Mouse (Mus musculus) stomach, embryonic 14.5 days (tissue): ENCODE measurements around the gene Pcca. TPM values are rescaled to one million over a fixed set of nuclear protein-coding genes. Genes with fewer than 3 reads are reported as not detected.

ENCODE experiments used
- ATAC-seq: fragments of 200-750 bp; cut with Nextera tagmentation; 2 replicates; pipeline ENCODE4 v1.8.0; 2017; ENCODE audit warnings: low read depth, moderate TSS enrichment; ENCODE audit not compliant: insufficient number of reproducible peaks, insufficient read depth, low FRiP score
- H3K27ac ChIP-seq: fragments of 300-500 bp; sonication (generic); 2 replicates; pipeline ENCODE4 v1.5.1; 2014; ENCODE audit warnings: mild to moderate bottlenecking, low read length, moderate library complexity, mixed read lengths
- H3K27me3 ChIP-seq: fragments of 300-500 bp; sonication (generic); 2 replicates; pipeline ENCODE4 v1.6.1; 2014; ENCODE audit warnings: low read length, control low read depth, mixed read lengths; ENCODE audit not compliant: control insufficient read depth, insufficient read depth
- H3K36me3 ChIP-seq: fragments of 300-500 bp; sonication (generic); 2 replicates; pipeline ENCODE4 v1.6.1; 2014; ENCODE audit warnings: mild to moderate bottlenecking, control low read depth, low read length, moderate library complexity, mixed read lengths; ENCODE audit not compliant: control insufficient read depth, insufficient read depth
- H3K4me1 ChIP-seq: fragments of 300-500 bp; sonication (generic); 2 replicates; pipeline ENCODE4 v1.6.1; 2014; ENCODE audit warnings: low read length, control low read depth, mixed read lengths; ENCODE audit not compliant: control insufficient read depth, insufficient read depth
- H3K4me2 ChIP-seq: fragments of 300-500 bp; sonication (generic); replicated peaks from 2 replicates; pipeline ENCODE4 v1.6.1; 2014; ENCODE audit warnings: low read depth, low read length, control low read depth
- H3K4me3 ChIP-seq: fragments of 300-500 bp; sonication (generic); 2 replicates; pipeline ENCODE4 v1.5.1; 2014; ENCODE audit warnings: low read depth, low read length, control low read depth
- H3K9ac ChIP-seq: fragments of 300-500 bp; sonication (generic); replicated peaks from 2 replicates; pipeline ENCODE4 v1.6.1; 2014; ENCODE audit warnings: low read depth, mild to moderate bottlenecking, control low read depth, low read length, moderate library complexity, mixed read lengths
- H3K9me3 ChIP-seq: fragments of 300-500 bp; sonication (generic); 2 replicates; pipeline ENCODE4 v1.6.1; 2016; ENCODE audit warnings: low read depth, low read length, control low read depth; ENCODE audit not compliant: control insufficient read depth
- WGBS: fragments of 180-500 bp; shearing (Covaris S2); extraction: QIAGEN DNeasy Blood & Tissue Kit; methylation state at CpG from one replicate; pipeline ENCODE4 v1.1.7; 2014; 5-methylcytosine and 5-hydroxymethylcytosine counted together
- polyA plus RNA-seq: library from polyadenylated mRNA; unstranded; fragments of >200 nt; fragmentation: Nextera tagmentation; extraction: Ambion mirVana; gene quantifications from 2 replicates; pipeline ENCODE4 v1.2.1, GENCODE M21; 2014

The Pcca gene
- 18.7 and 18.9 TPM in 2 replicates for polyA plus RNA-seq

DNA sequence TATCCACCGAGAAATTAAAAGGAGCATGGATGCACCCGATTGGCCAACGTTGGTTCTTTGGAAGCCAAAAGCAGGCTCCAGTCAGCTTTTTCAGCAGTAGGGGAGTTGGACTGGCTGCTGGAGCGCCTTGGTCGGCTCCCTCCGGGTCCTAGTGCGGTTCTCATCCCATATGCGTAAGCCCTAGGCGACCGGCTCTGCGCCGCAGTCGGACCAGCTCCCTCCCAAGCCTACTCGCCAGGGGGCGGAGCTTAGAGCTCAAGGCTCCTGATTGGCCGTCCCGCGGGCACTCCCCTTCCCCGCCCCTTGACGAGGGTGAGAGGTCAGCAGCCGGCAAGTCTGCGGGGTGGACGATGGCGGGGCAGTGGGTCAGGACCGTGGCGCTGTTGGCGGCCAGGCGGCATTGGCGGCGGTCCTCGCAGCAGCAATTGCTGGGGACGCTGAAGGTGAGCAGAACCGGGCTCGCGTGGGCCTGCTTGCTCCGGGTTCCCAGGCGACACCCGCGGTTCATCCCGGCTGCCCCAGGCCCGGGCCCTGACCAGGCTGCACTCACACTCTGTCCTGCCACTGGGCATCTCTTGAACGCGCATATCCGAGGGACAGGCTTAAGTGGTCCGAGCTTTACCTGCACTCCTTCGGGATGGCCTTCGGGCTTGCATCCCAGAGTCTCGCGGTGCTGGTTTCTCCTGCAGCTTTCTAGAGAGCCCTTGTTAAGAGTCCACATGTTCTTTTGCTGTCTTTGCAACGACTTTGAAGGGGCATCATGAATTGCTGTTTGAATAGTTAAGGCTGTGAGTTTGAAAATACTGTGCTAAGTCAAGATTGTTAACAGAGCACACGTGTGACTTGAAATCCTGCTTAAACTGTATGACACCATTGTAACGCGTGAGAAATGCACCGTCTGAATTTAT lies at the start of gene Pcca:
TSS of gene Pcca (plus strand) at position 308 of the 908 bp plus-strand sequence.
- H3K36me3 ChIP-seq = no peaks in the 10 kb centered on the region
- 1% methylated on average over 54 of the region's 54 CpGs for WGBS
- H3K4me3 ChIP-seq = peak within 1 kb of the TSS; percentile 72
- no peaks in the 10 kb centered on the region for H3K9me3 ChIP-seq
- ATAC-seq = peak; percentile 98
- H3K9ac ChIP-seq = peak within 1 kb of the TSS; percentile 61
- H3K4me2 ChIP-seq = peak within 1 kb of the TSS; percentile 74
- H3K4me1 ChIP-seq = no peaks in the 10 kb centered on the region
- no peak within 1 kb of the TSS for H3K27ac ChIP-seq
- no peaks in the 10 kb centered on the region for H3K27me3 ChIP-seq

DNA sequence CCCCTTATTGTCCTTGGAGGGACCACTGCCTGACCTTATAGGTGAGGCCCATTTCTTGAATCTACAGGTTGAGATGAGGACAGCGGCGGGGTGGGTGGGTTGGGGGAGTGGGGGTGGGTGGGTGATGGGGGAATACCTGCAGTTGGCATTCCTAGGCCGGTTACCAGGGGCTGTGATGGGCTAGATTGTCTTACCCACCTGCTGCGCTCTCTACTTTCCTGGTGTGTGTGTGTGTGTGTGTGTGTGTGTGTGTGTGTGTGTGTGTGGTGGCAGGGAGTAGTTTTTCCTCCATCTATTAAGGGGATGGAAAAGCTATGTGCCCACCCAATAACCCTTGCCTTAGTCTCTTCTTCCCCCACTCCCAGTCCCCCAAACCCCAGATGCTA lies 49.7 kb upstream of the Pcca start:
- Histone ChIP-seq H3K36me3 (no peaks in the 10 kb centered on the region), H3K27ac (no peak overlapping the region), H3K4me1 (no peaks in the 10 kb centered on the region), H3K9me3 (no peaks in the 10 kb centered on the region), H3K27me3 (peaks cover 67% of the 10 kb centered on the region), H3K9ac (no peak overlapping the region), H3K4me2 (no peak overlapping the region), H3K4me3 (no peak overlapping the region)
- no peak for ATAC-seq
- 3% methylated on average over 4 of the region's 4 CpGs for WGBS

DNA sequence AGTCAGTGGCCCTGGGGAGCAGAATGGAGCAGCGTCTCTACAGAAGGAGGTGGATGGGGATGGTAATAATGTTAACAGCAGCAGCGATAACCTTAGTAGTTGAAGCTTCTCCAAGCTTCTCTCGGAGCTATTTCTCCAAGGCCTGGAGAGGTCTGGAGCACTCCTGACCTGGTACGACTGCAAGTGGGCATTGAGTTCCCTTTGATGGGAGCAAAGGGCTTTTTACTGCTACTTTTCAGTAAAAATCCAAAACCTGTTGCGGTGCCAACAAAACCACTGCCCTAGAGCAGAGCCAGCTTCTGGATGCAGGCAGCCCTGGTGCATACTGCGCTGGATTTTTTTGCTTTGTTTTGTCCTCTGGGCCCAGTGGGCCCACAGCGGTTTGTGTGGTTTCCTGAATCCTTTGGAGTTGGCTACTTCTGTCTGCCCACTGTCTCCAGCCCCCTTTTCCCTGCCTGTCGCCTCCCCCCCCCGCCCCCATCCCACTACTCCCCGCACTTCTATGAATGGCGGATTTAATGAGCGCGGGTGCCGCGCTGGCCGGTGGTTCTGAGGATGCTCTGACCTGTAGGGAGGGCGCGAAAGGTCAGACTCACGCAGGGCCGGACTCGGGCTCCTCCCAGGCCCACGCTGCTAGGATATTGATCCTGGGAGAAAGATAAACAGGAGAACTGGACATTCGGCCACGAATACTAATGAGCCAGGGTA lies 49.1 kb upstream of the Pcca start:
- no peak overlapping the region for H3K4me3 ChIP-seq
- no peak overlapping the region for H3K4me2 ChIP-seq
- WGBS = 2% methylated on average over 24 of the region's 24 CpGs
- H3K9me3 ChIP-seq = no peaks in the 10 kb centered on the region
- no peak overlapping the region for H3K27ac ChIP-seq
- H3K9ac ChIP-seq = no peak overlapping the region
- no peaks in the 10 kb centered on the region for H3K4me1 ChIP-seq
- no peak for ATAC-seq
- no peaks in the 10 kb centered on the region for H3K36me3 ChIP-seq
- peaks cover 71% of the 10 kb centered on the region for H3K27me3 ChIP-seq

DNA sequence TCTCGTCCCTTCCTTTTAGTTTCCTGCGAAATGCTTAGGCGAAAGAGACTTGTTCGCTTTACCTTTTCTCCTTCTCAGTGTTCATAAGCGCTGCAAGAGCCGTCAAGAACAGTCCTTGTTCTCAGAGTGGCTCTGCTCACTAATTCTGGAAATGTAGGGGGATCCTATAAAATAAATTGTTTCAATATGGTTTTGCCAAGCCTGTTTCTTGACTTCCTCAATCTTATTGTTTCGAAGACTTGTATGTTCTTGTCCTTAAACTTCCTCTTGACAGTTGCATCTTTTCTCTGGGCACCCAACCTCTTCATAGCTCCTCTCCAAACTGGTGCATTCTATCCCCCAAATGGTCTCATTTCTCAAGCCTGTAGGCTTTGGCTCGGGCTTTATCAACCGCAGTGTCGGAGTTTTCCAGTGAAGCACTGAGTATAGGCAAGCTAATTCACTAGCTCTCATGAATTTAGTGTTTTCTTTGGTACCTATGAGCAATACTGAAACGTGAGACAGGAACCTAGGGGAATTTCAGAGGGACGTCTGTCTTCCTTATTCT lies 48.4 kb upstream of the Pcca start:
- Histone ChIP-seq H3K9me3 (no peaks in the 10 kb centered on the region), H3K27me3 (peaks cover 67% of the 10 kb centered on the region), H3K4me3 (no peak overlapping the region), H3K4me1 (no peaks in the 10 kb centered on the region), H3K36me3 (no peaks in the 10 kb centered on the region), H3K9ac (no peak overlapping the region), H3K27ac (no peak overlapping the region), H3K4me2 (no peak overlapping the region)
- ATAC-seq = no peak
- 4% methylated on average over 12 of the region's 12 CpGs for WGBS

DNA sequence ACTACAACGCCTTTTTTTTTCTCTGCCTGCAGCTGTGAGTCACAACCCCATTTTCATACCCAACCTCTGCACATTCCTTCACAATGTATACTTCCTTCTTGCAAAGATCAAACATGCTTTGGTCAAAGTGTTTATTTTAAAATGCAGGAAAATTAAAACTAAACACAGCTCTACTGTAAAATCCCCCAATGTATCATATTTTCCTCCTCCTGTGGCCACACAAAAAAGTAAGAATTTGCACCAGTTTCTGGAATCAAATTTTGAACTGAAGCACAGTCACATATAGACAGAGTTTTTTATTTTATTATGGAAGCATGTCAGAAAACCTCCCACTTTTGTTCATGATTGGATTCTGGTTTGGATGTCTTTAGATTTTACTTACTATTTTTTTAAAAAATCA lies 47.5 kb upstream of the Pcca start:
- H3K9ac ChIP-seq = no peak overlapping the region
- H3K36me3 ChIP-seq = no peaks in the 10 kb centered on the region
- H3K4me3 ChIP-seq = no peak overlapping the region
- 16% methylated on average over 1 of the region's 1 CpGs for WGBS
- H3K4me1 ChIP-seq = no peaks in the 10 kb centered on the region
- ATAC-seq = no peak
- peaks cover 66% of the 10 kb centered on the region for H3K27me3 ChIP-seq
- no peak overlapping the region for H3K4me2 ChIP-seq
- no peaks in the 10 kb centered on the region for H3K9me3 ChIP-seq
- H3K27ac ChIP-seq = no peak overlapping the region

DNA sequence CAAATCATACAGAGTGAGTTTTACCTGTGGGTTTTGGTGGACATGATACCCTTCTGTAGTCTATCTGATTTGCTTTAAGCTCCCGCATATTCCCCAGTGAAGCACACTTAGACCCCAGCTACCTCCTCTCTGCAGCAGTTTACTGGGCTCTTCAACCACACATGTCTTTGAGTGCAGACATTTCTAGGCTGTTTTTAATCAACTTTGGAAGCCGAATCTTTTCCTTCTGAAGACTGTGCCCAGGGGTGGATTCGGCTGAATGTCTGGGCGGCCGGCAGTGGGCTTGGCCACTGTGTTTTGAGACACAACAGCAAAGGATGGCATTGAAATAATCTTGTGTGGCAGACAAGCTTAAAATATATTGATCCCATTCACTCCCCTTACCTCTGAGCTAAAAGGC lies 46.8 kb upstream of the Pcca start:
- Histone ChIP-seq H3K4me2 (no peak overlapping the region), H3K4me1 (no peaks in the 10 kb centered on the region), H3K27me3 (peaks cover 59% of the 10 kb centered on the region), H3K9ac (no peak overlapping the region), H3K36me3 (no peaks in the 10 kb centered on the region), H3K9me3 (no peaks in the 10 kb centered on the region), H3K4me3 (no peak overlapping the region), H3K27ac (no peak overlapping the region)
- ATAC-seq = no peak
- WGBS = 2% methylated on average over 5 of the region's 5 CpGs

DNA sequence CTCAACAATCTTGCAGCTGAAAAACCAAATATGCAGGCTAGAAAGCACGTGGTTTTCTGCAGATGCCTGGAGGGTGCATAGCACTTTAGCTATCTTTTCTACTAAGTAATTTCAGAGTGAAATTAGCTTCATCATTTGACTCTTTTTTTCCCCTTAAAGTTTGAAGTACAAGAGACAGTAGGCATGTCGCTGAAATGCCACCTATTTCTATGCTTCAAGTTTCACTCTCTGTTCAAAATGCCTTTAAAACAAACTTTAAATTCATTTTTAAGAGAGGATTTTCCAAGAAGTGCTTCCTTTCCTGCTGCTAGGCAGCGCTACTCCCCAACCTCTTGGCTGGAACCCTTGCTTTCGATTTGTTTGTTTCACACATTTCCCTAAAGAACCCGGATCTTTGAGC lies 45.1 kb upstream of the Pcca start:
- Histone ChIP-seq H3K4me3 (no peak overlapping the region), H3K27me3 (peaks cover 54% of the 10 kb centered on the region), H3K4me2 (no peak overlapping the region), H3K27ac (no peak overlapping the region), H3K9ac (no peak overlapping the region), H3K4me1 (no peaks in the 10 kb centered on the region), H3K36me3 (no peaks in the 10 kb centered on the region), H3K9me3 (no peaks in the 10 kb centered on the region)
- no peak for ATAC-seq
- 0% methylated on average over 5 of the region's 5 CpGs for WGBS

DNA sequence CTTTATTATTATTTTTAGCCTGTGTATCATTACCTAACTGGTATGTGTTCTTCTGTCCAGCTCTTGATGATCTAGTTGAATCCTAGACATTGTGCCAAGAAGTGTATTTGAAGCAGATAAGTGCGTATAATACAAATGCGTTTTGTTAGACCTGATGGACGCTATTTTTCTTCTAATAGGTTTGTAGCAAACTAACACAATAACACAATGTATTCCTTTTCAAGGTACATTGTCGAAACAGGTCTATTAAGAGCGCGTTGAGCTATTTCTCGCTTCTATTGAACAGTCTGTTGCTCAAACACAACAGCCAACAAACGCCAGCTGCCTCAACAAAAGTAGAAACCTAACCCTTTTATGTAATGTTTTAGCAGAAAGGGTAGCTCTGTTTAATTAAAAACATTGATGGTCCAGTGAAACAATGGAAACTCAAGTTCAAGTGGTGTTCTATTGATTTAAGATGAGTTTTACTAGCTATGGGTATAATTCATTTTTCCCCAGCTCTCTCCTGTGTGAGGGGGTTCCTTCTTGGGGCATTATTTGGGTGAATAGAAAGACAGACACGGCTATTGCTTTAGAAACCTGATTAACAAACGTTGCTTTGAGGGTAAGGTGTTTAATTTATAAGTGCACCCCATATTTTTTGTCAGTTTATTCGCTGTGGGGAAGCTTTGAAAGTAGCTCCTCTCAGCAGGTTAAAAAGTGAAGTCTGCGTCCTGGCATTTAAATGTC lies 44.3 kb upstream of the Pcca start:
- no peak for ATAC-seq
- Histone ChIP-seq H3K36me3 (no peaks in the 10 kb centered on the region), H3K27me3 (peaks cover 47% of the 10 kb centered on the region), H3K4me3 (no peak overlapping the region), H3K9me3 (no peaks in the 10 kb centered on the region), H3K9ac (no peak overlapping the region), H3K27ac (no peak overlapping the region), H3K4me2 (no peak overlapping the region), H3K4me1 (no peaks in the 10 kb centered on the region)
- WGBS = 3% methylated on average over 12 of the region's 12 CpGs
